Mouse (Mus musculus) forebrain, embryonic 16.5 days (tissue): Measurements from ENCODE around the gene Mettl7a2. TPM values are rescaled to one million over a fixed set of nuclear protein-coding genes. Genes with fewer than 3 reads are reported as not detected.
"Not testable (repeated sequence)": the region's sequence is repeated elsewhere in the genome, so short reads cannot be mapped to it uniquely, and the experiment has no call there.

Experiments used
- ATAC-seq: fragments of 200-750 bp; cut with Nextera tagmentation; 2 replicates; pipeline ENCODE4 v1.8.0; 2017; ENCODE audit warnings: mild to moderate bottlenecking, moderate library complexity
- H3K27ac ChIP-seq: fragments of 300-500 bp; sonication (generic); 2 replicates; pipeline ENCODE4 v1.5.1; 2014; ENCODE audit warnings: low read length, control low read depth
- H3K27me3 ChIP-seq: fragments of 300-500 bp; sonication (generic); replicated peaks from 2 replicates; pipeline ENCODE4 v1.6.1; 2014; ENCODE audit warnings: low read length; ENCODE audit not compliant: control insufficient read depth, insufficient read depth
- H3K36me3 ChIP-seq: fragments of 300-500 bp; sonication (generic); 2 replicates; pipeline ENCODE4 v1.6.1; 2014; ENCODE audit not compliant: control insufficient read depth, insufficient read depth
- H3K4me1 ChIP-seq: fragments of 300-500 bp; sonication (generic); replicated peaks from 2 replicates; pipeline ENCODE4 v1.6.1; 2014; ENCODE audit warnings: low read length; ENCODE audit not compliant: control insufficient read depth, insufficient read depth
- H3K4me2 ChIP-seq: fragments of 300-500 bp; sonication (generic); 2 replicates; pipeline ENCODE4 v1.6.1; 2014; ENCODE audit warnings: mild to moderate bottlenecking, low read length, control low read depth
- H3K4me3 ChIP-seq: fragments of 300-500 bp; sonication (generic); replicated peaks from 2 replicates; pipeline ENCODE4 v1.5.1; 2014; ENCODE audit warnings: mild to moderate bottlenecking, low read length, control low read depth
- H3K9ac ChIP-seq: fragments of 300-500 bp; sonication (generic); replicated peaks from 2 replicates; pipeline ENCODE4 v1.6.1; 2014; ENCODE audit warnings: low read depth, low read length, control low read depth
- H3K9me3 ChIP-seq: fragments of 300-500 bp; sonication (generic); 2 replicates; pipeline ENCODE4 v1.6.1; 2016; ENCODE audit warnings: low read length; ENCODE audit not compliant: control insufficient read depth
- WGBS: fragments of 180-500 bp; shearing (Covaris S2); extraction: QIAGEN DNeasy Blood & Tissue Kit; methylation state at CpG from one replicate; pipeline ENCODE4 v1.1.7; 2014; 5-methylcytosine and 5-hydroxymethylcytosine counted together
- polyA plus RNA-seq: library from polyadenylated mRNA; unstranded; fragments of >200 nt; fragmentation: Nextera tagmentation; extraction: Ambion mirVana; gene quantifications from 2 replicates; pipeline ENCODE4 v1.2.1, GENCODE M21; 2015

Mettl7a2 gene
- not detected in 2 replicates for polyA plus RNA-seq

GRCm38 (mm10) chr15:100352711-100353250, at the start of gene Mettl7a2, which contains the start of gene Methig1:
Mettl7a2 (plus strand) TSS chr15:100353200.
Methig1 (plus strand) TSS chr15:100353149.
- no peaks in the 10 kb centered on the region for H3K4me1 ChIP-seq
- no peak for ATAC-seq
- no peak within 1 kb of the TSS for H3K4me2 ChIP-seq
- no peak within 1 kb of the TSS for H3K27ac ChIP-seq
- no peak within 1 kb of the TSS for H3K9ac ChIP-seq
- H3K9me3 ChIP-seq = no peaks in the 10 kb centered on the region
- WGBS = 93% methylated on average over 9 of the region's 10 CpGs
- no peaks in the 10 kb centered on the region for H3K27me3 ChIP-seq
- no peak within 1 kb of the TSS for H3K4me3 ChIP-seq
- H3K36me3 ChIP-seq = no peaks in the 10 kb centered on the region

DNA sequence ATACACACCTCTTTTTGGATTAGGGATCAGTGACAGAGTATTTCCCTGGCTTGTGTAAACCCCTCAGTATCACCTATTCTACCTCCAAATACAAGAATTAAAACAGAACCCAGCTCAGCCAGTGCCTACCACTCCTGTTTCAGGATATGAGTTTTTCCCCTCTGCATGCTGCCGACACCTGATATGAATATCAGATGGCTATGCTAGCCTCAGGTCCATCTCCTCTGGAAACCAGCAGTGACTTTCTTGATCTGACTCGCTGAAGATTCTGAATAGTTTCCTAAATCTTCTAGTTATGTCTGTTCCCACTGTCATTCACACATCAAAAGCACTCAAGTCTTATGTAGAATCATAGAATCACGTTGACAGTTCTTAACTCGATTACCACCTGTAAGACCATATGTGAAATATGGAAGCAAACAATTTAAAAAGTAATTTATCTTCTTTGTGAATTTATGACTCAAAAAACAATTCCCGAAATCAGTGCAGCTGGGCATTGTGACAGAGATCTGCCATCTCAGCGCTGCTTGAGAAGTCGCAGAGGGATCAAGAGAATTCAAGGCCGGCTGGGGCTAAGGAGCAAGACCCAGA, 49.5 kb upstream of the Mettl7a2 start:
- Histone ChIP-seq H3K4me3 (peak overlapping the region; percentile 56), H3K36me3 (no peaks in the 10 kb centered on the region), H3K4me1 (peaks cover 9% of the 10 kb centered on the region), H3K9me3 (no peaks in the 10 kb centered on the region), H3K27ac (no peak overlapping the region; the same call in 1 of the 2 replicates), H3K4me2 (peak overlapping the region; percentile 69), H3K27me3 (no peaks in the 10 kb centered on the region), H3K9ac (peak overlapping the region; percentile 71)
- 55% methylated on average over 8 of the region's 8 CpGs for WGBS
- ATAC-seq = no peak

- Histone ChIP-seq H3K36me3 (no peaks in the 10 kb centered on the region), H3K27ac (peak within 1 kb of the TSS; percentile 87), H3K4me2 (peak within 1 kb of the TSS; percentile 69), H3K9me3 (no peaks in the 10 kb centered on the region), H3K27me3 (no peaks in the 10 kb centered on the region), H3K4me1 (peaks cover 9% of the 10 kb centered on the region), H3K4me3 (peak within 1 kb of the TSS; percentile 56), H3K9ac (peak within 1 kb of the TSS; percentile 71)
- 2% methylated on average over 24 of the region's 30 CpGs for WGBS
- ATAC-seq = peak; percentile 75
These were observed 48.7 kb upstream of the Mettl7a2 start, which contains the start of gene Mettl7a1 for GRCm38 (mm10) chr15:100304019-100304991. Mettl7a1 (plus strand) TSS chr15:100304140.

GRCm38 (mm10) chr15:100306201-100306600, 46.8 kb upstream of the Mettl7a2 start:
- Histone ChIP-seq H3K4me1 (peaks cover 9% of the 10 kb centered on the region), H3K36me3 (no peaks in the 10 kb centered on the region), H3K9me3 (no peaks in the 10 kb centered on the region), H3K4me3 (no peak overlapping the region), H3K4me2 (no peak overlapping the region), H3K9ac (no peak overlapping the region), H3K27ac (no peak overlapping the region), H3K27me3 (no peaks in the 10 kb centered on the region)
- ATAC-seq = no peak
- 86% methylated on average over 2 of the region's 2 CpGs for WGBS

DNA sequence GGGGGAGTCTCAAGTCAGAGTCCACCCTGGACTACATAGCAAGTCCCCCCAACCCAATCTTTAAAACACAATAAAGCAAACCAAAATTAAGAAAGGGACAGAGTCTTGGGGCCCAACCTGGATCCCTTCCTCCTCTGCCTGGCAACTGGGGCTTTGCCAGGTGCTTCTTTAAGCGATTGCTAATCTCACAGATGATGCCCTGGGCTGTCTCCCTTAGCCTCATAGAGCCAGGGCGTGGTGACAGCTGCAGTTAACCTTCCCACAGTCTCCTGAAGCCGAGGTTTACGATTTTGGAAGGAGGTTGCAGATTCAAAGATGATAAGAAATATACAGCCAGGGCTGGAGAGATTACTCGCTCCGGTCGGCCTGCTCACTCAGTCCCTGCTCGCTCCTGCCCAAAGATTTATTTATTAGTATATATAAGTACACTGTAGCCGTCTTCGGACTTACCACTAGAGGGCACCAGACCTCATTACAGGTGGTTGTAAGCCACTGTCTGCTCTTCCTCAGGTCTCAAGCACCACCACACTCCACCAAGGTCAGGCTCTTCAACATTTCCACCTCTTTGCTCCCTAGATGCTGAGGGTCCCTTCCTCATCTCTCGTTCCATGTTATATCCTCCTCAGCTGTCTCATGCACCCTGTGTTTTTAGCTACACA, 45.4 kb upstream of the Mettl7a2 start:
- H3K4me1 ChIP-seq, H3K9me3 ChIP-seq, H3K27ac ChIP-seq, H3K4me3 ChIP-seq, H3K27me3 ChIP-seq, H3K9ac ChIP-seq, H3K4me2 ChIP-seq, H3K36me3 ChIP-seq: not testable (repeated sequence)
- 45% methylated on average over 10 of the region's 11 CpGs for WGBS
- ATAC-seq = 0 out of 2 replicates have a peak, but pooled peaks have one; percentile 51

DNA sequence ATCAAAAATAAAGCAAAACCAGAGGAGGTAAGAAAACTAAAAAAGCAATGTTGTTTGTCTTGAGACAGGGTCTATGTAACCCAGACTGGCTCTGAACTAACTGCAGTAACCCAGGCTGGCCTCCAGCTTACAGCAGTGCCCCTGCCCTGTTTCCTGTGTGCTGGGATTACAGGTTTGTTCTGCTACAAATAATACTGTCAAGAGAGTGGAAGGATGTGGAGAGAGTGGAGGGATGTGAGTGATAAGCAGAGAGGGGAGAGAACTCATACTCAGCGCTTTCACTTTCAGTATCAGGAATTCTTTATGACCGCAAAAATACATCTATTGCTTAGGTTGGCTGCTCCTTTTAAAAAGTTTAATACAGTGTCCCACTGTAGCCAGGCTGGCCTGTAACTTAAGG, 40.7 kb upstream of the Mettl7a2 start:
- Histone ChIP-seq H3K27me3 (no peaks in the 10 kb centered on the region), H3K9ac (no peak overlapping the region), H3K36me3 (no peaks in the 10 kb centered on the region), H3K27ac (no peak overlapping the region), H3K4me2 (no peak overlapping the region), H3K9me3 (no peaks in the 10 kb centered on the region), H3K4me1 (no peaks in the 10 kb centered on the region), H3K4me3 (no peak overlapping the region)
- ATAC-seq = no peak
- WGBS = 95% methylated on average over 2 of the region's 2 CpGs

- no peaks in the 10 kb centered on the region for H3K9me3 ChIP-seq
- H3K9ac ChIP-seq = no peak overlapping the region
- H3K27ac ChIP-seq = no peak overlapping the region
- H3K4me2 ChIP-seq = no peak overlapping the region
- no peaks in the 10 kb centered on the region for H3K36me3 ChIP-seq
- no peak for ATAC-seq
- whole genome bisulfite sequencing = 89% methylated on average over 5 of the region's 5 CpGs
- no peak overlapping the region for H3K4me3 ChIP-seq
- H3K4me1 ChIP-seq = no peaks in the 10 kb centered on the region
- H3K27me3 ChIP-seq = no peaks in the 10 kb centered on the region
These were observed 38.4 kb upstream of the Mettl7a2 start for GRCm38 (mm10) chr15:100314448-100315145.

GRCm38 (mm10) chr15:100318014-100318671, 34.9 kb upstream of the Mettl7a2 start:
- not testable (repeated sequence) for H3K36me3 ChIP-seq, H3K27me3 ChIP-seq, H3K4me2 ChIP-seq, ATAC-seq, H3K27ac ChIP-seq, H3K9me3 ChIP-seq, H3K4me3 ChIP-seq, H3K9ac ChIP-seq, H3K4me1 ChIP-seq
- WGBS = 29% methylated on average over 4 of the region's 4 CpGs
